Mouse (Mus musculus) urinary bladder, postnatal 25 days (tissue): ENCODE measurements at regions not wholly inside any gene's neighbourhood (a gene's known extent, or its start where the extent isn't known, plus 50 kb on each side); places are given as distances from the start of the nearest gene placed in this dataset.

Experiments used
- DNase-seq: peaks from one replicate; pipeline ENCODE4 v3.0.0; 2022; ENCODE audit warnings: low spot score

GRCm38 (mm10) chr1:183504103-183504841 lies 86.3 kb downstream of the Hhipl2 start:
- no peak for DNase-seq

- no peak for DNase-seq
Measured at GRCm38 (mm10) chr1:183507893-183508292, 89.9 kb downstream of the Hhipl2 start.

GRCm38 (mm10) chr1:183510759-183511158 lies 92.7 kb downstream of the Hhipl2 start:
- no peak for DNase-seq

GRCm38 (mm10) chr1:183513876-183514275 lies 95.9 kb downstream of the Hhipl2 start:
- DNase-seq, result no peak

GRCm38 (mm10) chr1:183514281-183514983 lies 96.4 kb downstream of the Hhipl2 start:
- DNase-seq, result no peak

- no peak for DNase-seq
Measured at GRCm38 (mm10) chr1:183514984-183515287, 96.9 kb downstream of the Hhipl2 start.

GRCm38 (mm10) chr1:183516167-183516566 lies 98.2 kb downstream of the Hhipl2 start:
- DNase-seq, result no peak

GRCm38 (mm10) chr1:183517236-183517635 lies 99.2 kb downstream of the Hhipl2 start:
- no peak for DNase-seq

- no peak for DNase-seq
Measured at GRCm38 (mm10) chr1:183521569-183521968, 103.6 kb downstream of the Hhipl2 start.

GRCm38 (mm10) chr1:183533386-183533785 lies 115.4 kb downstream of the Hhipl2 start:
- no peak for DNase-seq

- DNase-seq, result no peak
Measured at GRCm38 (mm10) chr1:183548752-183549387, 130.9 kb downstream of the Hhipl2 start.

- DNase-seq, result no peak
Measured at GRCm38 (mm10) chr1:183552617-183553016, 134.6 kb downstream of the Hhipl2 start.

GRCm38 (mm10) chr1:183553219-183553618 lies 135.2 kb downstream of the Hhipl2 start:
- DNase-seq, result no peak

GRCm38 (mm10) chr1:183562853-183563252 lies 144.8 kb downstream of the Hhipl2 start:
- DNase-seq, result no peak

- DNase-seq, result no peak
Measured at GRCm38 (mm10) chr1:183573621-183574585, 155.9 kb downstream of the Hhipl2 start.

GRCm38 (mm10) chr1:183584861-183585260 lies 166.8 kb downstream of the Hhipl2 start:
- no peak for DNase-seq

GRCm38 (mm10) chr1:183586406-183586805 lies 168.4 kb downstream of the Hhipl2 start:
- no peak for DNase-seq

- no peak for DNase-seq
Measured at GRCm38 (mm10) chr1:183595306-183595705, 177.3 kb downstream of the Hhipl2 start.

- no peak for DNase-seq
Measured at GRCm38 (mm10) chr1:183600466-183600865, 182.5 kb downstream of the Hhipl2 start.

GRCm38 (mm10) chr1:183611966-183612694 lies 194.1 kb downstream of the Hhipl2 start:
- DNase-seq, result no peak

GRCm38 (mm10) chr1:183619451-183620059 lies 201.5 kb downstream of the Hhipl2 start:
- no peak for DNase-seq
